Mouse (Mus musculus): Measurements from ENCODE around the gene Pitpnc1. TPM values are rescaled to one million over a fixed set of nuclear protein-coding genes. Genes with fewer than 3 reads are reported as not detected.

The Pitpnc1 gene
- total and polyA plus RNA-seq, 2 experiments from 2014 or later, result 27.9 to 29.2 TPM

DNA sequence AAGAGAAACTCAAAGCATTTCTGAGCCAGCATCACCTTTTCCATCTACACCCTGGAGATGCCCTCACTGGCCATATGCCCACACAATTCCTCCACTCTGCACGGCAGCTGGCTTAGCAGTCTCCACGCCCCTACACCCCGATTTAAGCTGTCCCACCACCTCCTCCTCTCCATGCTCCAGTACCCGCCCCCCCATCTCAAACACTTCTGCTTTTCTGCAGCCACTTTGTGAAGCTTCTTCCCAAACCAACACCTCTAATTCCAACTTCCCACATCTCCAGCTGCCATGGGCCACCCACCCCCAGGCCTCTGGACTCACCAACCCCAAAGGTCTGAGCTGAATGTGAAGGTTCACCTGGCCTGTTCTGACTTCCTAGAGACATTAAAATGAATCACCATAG is 168.4 kb downstream of the Pitpnc1 start:
- no peaks in the 10 kb centered on the region for H3K27me3 ChIP-seq (ENCODE audit: control insufficient read depth, insufficient read depth, low read length)
- ATAC-seq (ENCODE audit: insufficient read depth, low read depth), result no peak
- TF ChIP-seq CTCF (IDR thresholded peaks at IDR 0.05; ENCODE audit: low read depth) (no peak), EP300 (IDR thresholded peaks at IDR 0.05; ENCODE audit: low read depth) (no peak)

DNA sequence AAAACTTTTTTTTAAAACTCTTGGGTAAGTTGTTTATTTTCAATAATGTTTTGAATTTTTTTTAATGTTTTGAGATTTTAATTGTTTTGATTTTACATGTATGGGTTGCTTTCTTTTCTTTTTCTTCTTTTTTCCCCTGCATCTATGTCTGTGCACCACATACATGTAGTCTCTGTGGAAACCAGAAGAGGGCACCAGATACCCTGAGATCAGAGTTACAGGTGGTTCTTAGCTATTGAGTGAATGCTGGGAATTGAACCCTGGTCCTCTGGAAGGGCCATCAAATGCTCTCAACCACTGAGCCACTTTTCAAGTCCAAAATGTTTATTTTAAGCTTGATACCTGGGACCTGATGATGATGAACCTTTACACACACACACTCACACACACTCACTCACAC is 170.3 kb downstream of the Pitpnc1 start:
- no peak for TF ChIP-seq EP300 (IDR thresholded peaks at IDR 0.05; ENCODE audit: low read depth)
- TF ChIP-seq CTCF (IDR thresholded peaks at IDR 0.05; ENCODE audit: low read depth), result 0 out of 2 replicates have a peak, but pooled peaks have one; percentile 16
- DNase-seq (ENCODE audit: low spot score), result no peak

More for the DNA sequence above, 168.4 kb downstream of the Pitpnc1 start:
- DNase-seq (ENCODE audit: low spot score), result no peak
- peaks cover 7% of the 10 kb centered on the region for H3K36me3 ChIP-seq (replicated peaks; ENCODE audit: control insufficient read depth, insufficient read depth, low read length)
- H3K27ac ChIP-seq (ENCODE audit: low read depth), result no peak overlapping the region
- H3K9ac ChIP-seq (replicated peaks; ENCODE audit: low read depth, low read length), result no peak overlapping the region
- H3K9me3 ChIP-seq (replicated peaks; ENCODE audit: control insufficient read depth, low read length), result peaks cover 6% of the 10 kb centered on the region
- 80% methylated on average over 4 of the region's 4 CpGs for WGBS
- H3K4me2 ChIP-seq (ENCODE audit: low read depth, low read length), result no peak overlapping the region
- H3K4me3 ChIP-seq (ENCODE audit: low read depth, low read length), result no peak overlapping the region
- H3K4me1 ChIP-seq (ENCODE audit: control insufficient read depth, insufficient read depth), result no peaks in the 10 kb centered on the region

DNA sequence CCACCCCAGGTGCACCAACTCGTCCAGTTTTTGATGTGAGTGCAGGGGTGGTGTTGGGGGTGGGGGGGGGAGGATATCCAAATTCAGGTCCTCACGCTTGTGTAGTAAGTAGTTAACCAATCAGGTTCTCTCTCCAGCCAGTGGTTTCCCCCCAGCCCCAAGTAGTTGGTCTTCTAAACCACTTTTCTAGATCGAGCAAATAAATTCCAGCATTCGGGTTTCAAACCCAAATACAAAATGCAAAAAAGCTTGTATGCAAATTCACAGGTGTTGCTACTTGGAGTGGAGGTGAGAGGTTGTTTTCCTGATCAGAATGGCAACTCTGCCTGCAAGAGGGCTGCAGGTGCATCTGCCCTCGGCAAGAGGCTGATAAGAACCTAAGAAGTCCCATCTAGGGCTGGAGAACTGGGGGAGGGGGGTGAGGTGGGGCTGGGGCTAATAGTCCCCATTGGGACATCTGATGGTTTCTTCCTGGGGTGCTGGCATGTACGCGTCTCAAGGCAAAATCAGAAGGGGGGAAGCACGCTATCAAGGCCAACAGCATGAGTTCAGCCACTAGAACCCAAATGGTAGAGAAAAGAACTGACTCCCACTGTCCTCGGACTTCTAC is 170.9 kb downstream of the Pitpnc1 start:
- Histone ChIP-seq H3K27me3 (ENCODE audit: control insufficient read depth, insufficient read depth, low read length) (no peaks in the 10 kb centered on the region), H3K4me1 (ENCODE audit: control insufficient read depth, insufficient read depth) (no peaks in the 10 kb centered on the region), H3K4me2 (ENCODE audit: low read depth, low read length) (no peak overlapping the region), H3K9me3 (replicated peaks; ENCODE audit: control insufficient read depth, low read length) (peaks cover 6% of the 10 kb centered on the region), H3K36me3 (replicated peaks; ENCODE audit: control insufficient read depth, insufficient read depth, low read length) (peaks cover 15% of the 10 kb centered on the region), H3K4me3 (ENCODE audit: low read depth, low read length) (no peak overlapping the region), H3K27ac (ENCODE audit: low read depth) (no peak overlapping the region), H3K9ac (replicated peaks; ENCODE audit: low read depth, low read length) (no peak overlapping the region)
- WGBS, result 85% methylated on average over 9 of the region's 9 CpGs
- ATAC-seq (ENCODE audit: insufficient read depth, low read depth) (no peak), DNase-seq (ENCODE audit: low spot score) (no peak)
- TF ChIP-seq EP300 (IDR thresholded peaks at IDR 0.05; ENCODE audit: low read depth), result no peak
- TF ChIP-seq CTCF (IDR thresholded peaks at IDR 0.05; ENCODE audit: low read depth), result no peak

More for the DNA sequence above, 170.3 kb downstream of the Pitpnc1 start:
- H3K4me1 ChIP-seq (ENCODE audit: control insufficient read depth, insufficient read depth), result no peaks in the 10 kb centered on the region
- H3K9me3 ChIP-seq (replicated peaks; ENCODE audit: control insufficient read depth, low read length), result peaks cover 6% of the 10 kb centered on the region
- H3K27ac ChIP-seq (ENCODE audit: low read depth), result no peak overlapping the region
- no peak for ATAC-seq (ENCODE audit: insufficient read depth, low read depth)
- peaks cover 14% of the 10 kb centered on the region for H3K36me3 ChIP-seq (replicated peaks; ENCODE audit: control insufficient read depth, insufficient read depth, low read length)
- H3K9ac ChIP-seq (replicated peaks; ENCODE audit: low read depth, low read length), result no peak overlapping the region
- H3K27me3 ChIP-seq (ENCODE audit: control insufficient read depth, insufficient read depth, low read length), result no peaks in the 10 kb centered on the region
- H3K4me3 ChIP-seq (ENCODE audit: low read depth, low read length), result no peak overlapping the region
- H3K4me2 ChIP-seq (ENCODE audit: low read depth, low read length), result no peak overlapping the region

DNA sequence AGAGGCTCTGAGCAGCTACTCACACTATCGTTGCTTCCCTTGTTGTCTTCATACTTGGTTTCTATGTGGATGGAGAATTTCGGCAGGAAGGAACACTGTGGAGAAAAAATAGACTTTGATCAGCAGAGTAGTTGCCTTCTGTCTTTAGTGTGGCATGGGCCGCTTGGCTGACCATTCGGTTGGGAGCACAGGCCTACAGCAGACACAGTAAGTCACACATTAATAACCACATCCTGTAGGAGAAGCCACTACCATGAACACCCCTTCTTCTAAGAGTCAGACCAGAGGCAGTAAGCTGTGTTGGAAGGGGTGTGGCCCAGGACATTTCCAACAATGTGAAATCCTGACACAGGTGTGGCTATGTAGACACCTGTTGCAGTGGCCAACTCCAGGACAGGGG is 174.3 kb downstream of the Pitpnc1 start:
- Histone ChIP-seq H3K9me3 (replicated peaks; ENCODE audit: control insufficient read depth, low read length) (peaks cover 6% of the 10 kb centered on the region), H3K4me3 (ENCODE audit: low read depth, low read length) (no peak overlapping the region), H3K27ac (ENCODE audit: low read depth) (no peak overlapping the region), H3K4me1 (ENCODE audit: control insufficient read depth, insufficient read depth) (no peaks in the 10 kb centered on the region), H3K36me3 (replicated peaks; ENCODE audit: control insufficient read depth, insufficient read depth, low read length) (peaks cover 19% of the 10 kb centered on the region), H3K4me2 (ENCODE audit: low read depth, low read length) (no peak overlapping the region), H3K27me3 (ENCODE audit: control insufficient read depth, insufficient read depth, low read length) (no peaks in the 10 kb centered on the region), H3K9ac (replicated peaks; ENCODE audit: low read depth, low read length) (no peak overlapping the region)
- 77% methylated on average over 4 of the region's 4 CpGs for WGBS
- TF ChIP-seq CTCF (IDR thresholded peaks at IDR 0.05; ENCODE audit: low read depth), result no peak
- no peak for TF ChIP-seq EP300 (IDR thresholded peaks at IDR 0.05; ENCODE audit: low read depth)
- DNase-seq (ENCODE audit: low spot score), result no peak
- no peak for ATAC-seq (ENCODE audit: insufficient read depth, low read depth)

DNA sequence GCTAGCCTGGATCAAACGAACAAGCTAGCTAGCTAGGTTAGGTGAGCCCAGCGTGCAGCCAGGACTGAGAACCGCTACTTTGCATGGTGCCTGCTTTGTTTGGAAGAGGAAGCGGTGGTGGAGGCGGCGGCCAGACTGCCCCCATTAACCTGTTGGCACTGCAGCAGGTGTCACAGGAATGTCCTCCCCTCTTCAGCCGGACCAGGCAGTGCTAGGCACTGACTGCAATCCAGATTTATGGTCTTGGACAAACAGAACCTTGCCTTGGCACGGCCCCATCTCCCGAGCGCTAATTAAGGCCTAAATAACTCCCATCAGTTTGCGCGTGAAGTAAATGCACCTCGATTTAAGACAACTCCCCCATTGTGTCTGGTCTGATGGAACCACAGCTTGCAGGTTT is 178.5 kb downstream of the Pitpnc1 start:
- Histone ChIP-seq H3K27ac (ENCODE audit: low read depth) (no peak overlapping the region), H3K4me2 (ENCODE audit: low read depth, low read length) (no peak overlapping the region), H3K4me1 (ENCODE audit: control insufficient read depth, insufficient read depth) (no peaks in the 10 kb centered on the region), H3K27me3 (ENCODE audit: control insufficient read depth, insufficient read depth, low read length) (no peaks in the 10 kb centered on the region), H3K9ac (replicated peaks; ENCODE audit: low read depth, low read length) (no peak overlapping the region), H3K4me3 (ENCODE audit: low read depth, low read length) (no peak overlapping the region), H3K9me3 (replicated peaks; ENCODE audit: control insufficient read depth, low read length) (no peaks in the 10 kb centered on the region), H3K36me3 (replicated peaks; ENCODE audit: control insufficient read depth, insufficient read depth, low read length) (peaks cover 29% of the 10 kb centered on the region)
- WGBS, result 81% methylated on average over 13 of the region's 13 CpGs
- DNase-seq (ENCODE audit: low spot score) (no peak), ATAC-seq (ENCODE audit: insufficient read depth, low read depth) (no peak)
- TF ChIP-seq CTCF (IDR thresholded peaks at IDR 0.05; ENCODE audit: low read depth), result no peak
- TF ChIP-seq EP300 (IDR thresholded peaks at IDR 0.05; ENCODE audit: low read depth), result no peak

DNA sequence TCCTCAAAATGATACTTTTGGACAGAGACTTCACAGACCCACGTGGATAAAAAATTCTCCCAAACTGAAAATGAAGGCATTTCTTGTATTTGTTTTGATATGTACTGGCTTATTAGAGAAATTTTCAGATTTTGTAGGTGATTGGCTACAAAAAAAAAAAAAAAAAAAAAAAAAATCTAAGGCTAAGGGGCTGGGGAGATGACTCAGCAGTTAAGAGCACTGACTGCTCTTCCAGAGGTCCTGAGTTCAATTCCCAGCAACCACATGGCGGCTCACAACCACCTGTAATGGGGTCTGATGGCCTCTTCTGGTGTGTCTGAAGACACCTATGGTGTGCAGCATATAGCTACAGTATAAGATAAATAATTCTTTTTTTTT is 182.3 kb downstream of the Pitpnc1 start:
- Histone ChIP-seq H3K9me3 (replicated peaks; ENCODE audit: control insufficient read depth, low read length) (no peaks in the 10 kb centered on the region), H3K4me3 (ENCODE audit: low read depth, low read length) (no peak overlapping the region), H3K27ac (ENCODE audit: low read depth) (no peak overlapping the region), H3K4me1 (ENCODE audit: control insufficient read depth, insufficient read depth) (peaks cover 3% of the 10 kb centered on the region; the same call in 1 of the 2 replicates), H3K4me2 (ENCODE audit: low read depth, low read length) (no peak overlapping the region), H3K9ac (replicated peaks; ENCODE audit: low read depth, low read length) (no peak overlapping the region), H3K27me3 (ENCODE audit: control insufficient read depth, insufficient read depth, low read length) (no peaks in the 10 kb centered on the region), H3K36me3 (replicated peaks; ENCODE audit: control insufficient read depth, insufficient read depth, low read length) (peaks cover 23% of the 10 kb centered on the region)
- DNase-seq (ENCODE audit: low spot score), result no peak
- TF ChIP-seq CTCF (IDR thresholded peaks at IDR 0.05; ENCODE audit: low read depth) (no peak), EP300 (IDR thresholded peaks at IDR 0.05; ENCODE audit: low read depth) (no peak)
- WGBS, result 87% methylated on average over 2 of the region's 2 CpGs
- ATAC-seq (ENCODE audit: insufficient read depth, low read depth), result no peak
